Mouse (Mus musculus) heart, postnatal 0 days (tissue): ENCODE results near the gene Grap2. TPM values are rescaled to one million over a fixed set of nuclear protein-coding genes. Genes with fewer than 3 reads are reported as not detected.

Experiments used
- ATAC-seq: fragments of 200-750 bp; cut with Nextera tagmentation; 2 replicates; pipeline ENCODE4 v1.8.0; 2017; ENCODE audit warnings: low read depth, moderate number of reproducible peaks, moderate library complexity; ENCODE audit not compliant: insufficient read depth
- DNase-seq: peaks from one replicate; pipeline ENCODE4 v3.0.0-alpha.2; 2016; ENCODE audit warnings: low spot score
- H3K27ac ChIP-seq: fragments of 300-500 bp; sonication (generic); 2 replicates; pipeline ENCODE4 v1.5.1; 2014; ENCODE audit warnings: low read depth, mild to moderate bottlenecking
- H3K27me3 ChIP-seq: fragments of 300-500 bp; sonication (generic); 2 replicates; pipeline ENCODE4 v1.6.1; 2014; ENCODE audit warnings: low read length, mixed read lengths; ENCODE audit not compliant: control insufficient read depth, insufficient read depth
- H3K36me3 ChIP-seq: fragments of 300-500 bp; sonication (generic); replicated peaks from 2 replicates; pipeline ENCODE4 v1.6.1; 2014; ENCODE audit warnings: low read length, mixed read lengths; ENCODE audit not compliant: control insufficient read depth, insufficient read depth
- H3K4me1 ChIP-seq: fragments of 300-500 bp; sonication (generic); 2 replicates; pipeline ENCODE4 v1.6.1; 2014; ENCODE audit warnings: antibody characterized with exemption; ENCODE audit not compliant: control insufficient read depth, insufficient read depth
- H3K4me2 ChIP-seq: fragments of 300-500 bp; sonication (generic); 2 replicates; pipeline ENCODE4 v1.6.1; 2014; ENCODE audit warnings: low read depth, mild to moderate bottlenecking, low read length, moderate library complexity
- H3K4me3 ChIP-seq: fragments of 300-500 bp; sonication (generic); 2 replicates; pipeline ENCODE4 v1.5.1; 2014; ENCODE audit warnings: low read depth, low read length
- H3K9ac ChIP-seq: fragments of 300-500 bp; sonication (generic); replicated peaks from 2 replicates; pipeline ENCODE4 v1.6.1; 2014; ENCODE audit warnings: low read depth, low read length, mixed read lengths
- H3K9me3 ChIP-seq: fragments of 300-500 bp; sonication (generic); replicated peaks from 2 replicates; pipeline ENCODE4 v1.6.1; 2016; ENCODE audit warnings: low read length; ENCODE audit not compliant: control insufficient read depth
- CTCF ChIP-seq: IDR thresholded peaks from 2 replicates; pipeline ENCODE4 v1.5.1; 2016; ENCODE audit warnings: antibody characterized with exemption, control low read depth, low read depth
- EP300 ChIP-seq: IDR thresholded peaks from 2 replicates; pipeline ENCODE4 v1.6.1; 2016; ENCODE audit warnings: antibody characterized with exemption, low read depth
- WGBS: fragments of 180-500 bp; shearing (Covaris S2); extraction: QIAGEN DNeasy Blood & Tissue Kit; methylation state at CpG from one replicate; pipeline ENCODE4 v1.1.7; 2014; 5-methylcytosine and 5-hydroxymethylcytosine counted together
- polyA plus RNA-seq: library from polyadenylated mRNA; unstranded; fragments of >200 nt; fragmentation: Nextera tagmentation; extraction: Ambion mirVana; gene quantifications from 2 replicates; pipeline ENCODE4 v1.2.1, GENCODE M21; 2015
- total RNA-seq: library from RNA; depleted of rRNA; stranded (reverse); fragments of >200 nt; gene quantifications from 2 replicates; pipeline ENCODE4 v1.2.3, GENCODE M21; 2014; ENCODE audit warnings: low replicate concordance

Gene Grap2
- total and polyA plus RNA-seq, 2 experiments from 2014 or later, result 0.46 TPM; not detected in 1

DNA sequence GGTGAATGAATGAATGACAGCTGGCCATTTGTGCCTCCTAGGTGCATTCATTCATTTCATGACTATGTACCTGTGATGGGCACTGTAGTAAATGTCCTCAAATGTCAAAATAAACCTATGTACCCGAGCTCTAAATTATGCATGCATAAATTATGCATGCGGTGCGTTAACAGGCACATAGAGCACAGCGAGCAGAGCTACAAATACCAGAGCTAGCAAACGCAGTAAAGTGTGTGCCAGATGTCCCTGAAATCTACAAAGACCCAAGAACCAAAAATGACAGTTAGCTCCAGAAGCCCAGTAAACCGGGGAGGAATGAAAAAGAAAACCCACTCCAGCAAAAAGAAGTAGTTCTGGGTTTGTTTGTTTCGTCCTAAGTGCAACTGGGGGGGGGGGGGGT, 29.1 kb downstream of the Grap2 start:
- Histone ChIP-seq H3K4me2 (no peak overlapping the region), H3K9ac (no peak overlapping the region), H3K4me1 (0 out of 2 replicates have a peak, but pooled peaks cover 9% of the 10 kb centered on the region), H3K9me3 (no peaks in the 10 kb centered on the region), H3K36me3 (no peaks in the 10 kb centered on the region), H3K4me3 (no peak overlapping the region), H3K27ac (no peak overlapping the region), H3K27me3 (no peaks in the 10 kb centered on the region)
- ATAC-seq, result no peak
- WGBS, result 79% methylated on average over 7 of the region's 7 CpGs
- DNase-seq, result no peak
- TF ChIP-seq CTCF (no peak), EP300 (no peak)

GRCm38 (mm10) chr15:80602487-80602886, 30.1 kb downstream of the Grap2 start:
- Histone ChIP-seq H3K9ac (no peak overlapping the region), H3K36me3 (no peaks in the 10 kb centered on the region), H3K27ac (no peak overlapping the region), H3K27me3 (no peaks in the 10 kb centered on the region), H3K9me3 (no peaks in the 10 kb centered on the region), H3K4me3 (no peak overlapping the region), H3K4me1 (0 out of 2 replicates have a peak, but pooled peaks cover 9% of the 10 kb centered on the region), H3K4me2 (no peak overlapping the region)
- ATAC-seq, result no peak
- TF ChIP-seq EP300 (no peak), CTCF (no peak)
- 71% methylated on average over 7 of the region's 7 CpGs for WGBS
- no peak for DNase-seq

- DNase-seq, result no peak
- no peak for TF ChIP-seq CTCF
- TF ChIP-seq EP300, result no peak
- ATAC-seq, result no peak
- H3K27me3 ChIP-seq, result no peaks in the 10 kb centered on the region
- 85% methylated on average over 6 of the region's 6 CpGs for WGBS
- no peak overlapping the region for H3K4me3 ChIP-seq
- H3K4me2 ChIP-seq, result no peak overlapping the region
- H3K4me1 ChIP-seq, result 0 out of 2 replicates have a peak, but pooled peaks cover 8% of the 10 kb centered on the region
- H3K9me3 ChIP-seq, result no peaks in the 10 kb centered on the region
- no peak overlapping the region for H3K9ac ChIP-seq
- H3K36me3 ChIP-seq, result no peaks in the 10 kb centered on the region
- H3K27ac ChIP-seq, result no peak overlapping the region
Observed at GRCm38 (mm10) chr15:80604026-80604425, 31.6 kb downstream of the Grap2 start.

- WGBS, result 67% methylated on average over 3 of the region's 3 CpGs
- TF ChIP-seq CTCF (no peak), EP300 (no peak)
- Histone ChIP-seq H3K27ac (no peak overlapping the region), H3K27me3 (no peaks in the 10 kb centered on the region), H3K9ac (no peak overlapping the region), H3K4me2 (no peak overlapping the region), H3K4me3 (no peak overlapping the region), H3K36me3 (no peaks in the 10 kb centered on the region), H3K9me3 (no peaks in the 10 kb centered on the region), H3K4me1 (no peaks in the 10 kb centered on the region)
- DNase-seq (no peak), ATAC-seq (no peak)
Observed at GRCm38 (mm10) chr15:80607970-80608369, 35.6 kb downstream of the Grap2 start.

- TF ChIP-seq CTCF (no peak), EP300 (no peak)
- Histone ChIP-seq H3K4me2 (no peak overlapping the region), H3K27me3 (no peaks in the 10 kb centered on the region), H3K9ac (no peak overlapping the region), H3K9me3 (no peaks in the 10 kb centered on the region), H3K4me3 (no peak overlapping the region), H3K4me1 (no peaks in the 10 kb centered on the region), H3K36me3 (no peaks in the 10 kb centered on the region), H3K27ac (no peak overlapping the region)
- WGBS, result 48% methylated on average over 2 of the region's 2 CpGs
- DNase-seq (no peak), ATAC-seq (no peak)
Observed at GRCm38 (mm10) chr15:80610335-80610734, 37.9 kb downstream of the Grap2 start.

DNA sequence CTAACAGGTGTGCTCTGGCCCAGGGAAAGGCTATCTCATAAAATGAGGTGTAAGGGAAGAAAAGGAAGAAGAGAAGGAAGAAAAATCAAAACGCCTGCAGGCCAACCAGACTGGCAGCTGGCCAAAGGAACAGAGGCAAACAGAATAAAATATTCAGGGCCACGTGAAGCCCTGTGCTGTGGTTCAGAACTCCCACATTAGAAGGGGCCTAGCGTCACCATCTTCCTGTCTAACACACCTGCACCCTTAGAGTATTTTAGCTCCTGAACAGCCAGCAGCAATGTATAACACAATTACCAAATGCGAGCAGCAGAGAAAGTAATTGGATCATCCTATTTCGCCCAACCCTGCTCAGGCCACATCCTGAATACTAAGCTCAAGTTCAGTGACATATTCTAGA, 39.1 kb downstream of the Grap2 start:
- Histone ChIP-seq H3K4me1 (no peaks in the 10 kb centered on the region), H3K4me2 (no peak overlapping the region), H3K9me3 (no peaks in the 10 kb centered on the region), H3K36me3 (no peaks in the 10 kb centered on the region), H3K27me3 (peaks cover 8% of the 10 kb centered on the region; the same call in 1 of the 2 replicates), H3K27ac (no peak overlapping the region), H3K9ac (no peak overlapping the region), H3K4me3 (no peak overlapping the region)
- ATAC-seq (no peak), DNase-seq (no peak)
- WGBS, result 66% methylated on average over 5 of the region's 5 CpGs
- TF ChIP-seq EP300 (no peak), CTCF (no peak)
